Mouse (Mus musculus) forebrain, embryonic 15.5 days (tissue): ENCODE results near the gene Caln1. TPM values are rescaled to one million over a fixed set of nuclear protein-coding genes. Genes with fewer than 3 reads are reported as not detected.
A peak's percentile ranks its signal among the peaks of the same experiment; 100 is the strongest.

Source experiments
- ATAC-seq: fragments of 200-750 bp; cut with Nextera tagmentation; replicated peaks from 2 replicates; pipeline ENCODE4 v1.8.0; 2017; ENCODE audit warnings: mild to moderate bottlenecking, moderate TSS enrichment, moderate library complexity
- H3K27ac ChIP-seq: fragments of 300-500 bp; sonication (generic); replicated peaks from 2 replicates; pipeline ENCODE4 v1.5.1; 2015; ENCODE audit warnings: mild to moderate bottlenecking, inconsistent platforms
- H3K27me3 ChIP-seq: fragments of 300-500 bp; sonication (generic); 2 replicates; pipeline ENCODE4 v1.6.1; 2015; ENCODE audit warnings: inconsistent platforms
- H3K36me3 ChIP-seq: fragments of 300-500 bp; sonication (generic); 2 replicates; pipeline ENCODE4 v1.6.1; 2015; ENCODE audit warnings: mild to moderate bottlenecking, inconsistent platforms
- H3K4me1 ChIP-seq: fragments of 300-500 bp; sonication (generic); 2 replicates; pipeline ENCODE4 v1.6.1; 2015; ENCODE audit warnings: inconsistent platforms
- H3K4me2 ChIP-seq: fragments of 300-500 bp; sonication (generic); replicated peaks from 2 replicates; pipeline ENCODE4 v1.6.1; 2015; ENCODE audit warnings: mild to moderate bottlenecking, inconsistent platforms
- H3K4me3 ChIP-seq: fragments of 300-500 bp; sonication (generic); 2 replicates; pipeline ENCODE4 v1.5.1; 2015; ENCODE audit warnings: mild to moderate bottlenecking, inconsistent platforms
- H3K9ac ChIP-seq: fragments of 300-500 bp; sonication (generic); replicated peaks from 2 replicates; pipeline ENCODE4 v1.6.1; 2015; ENCODE audit warnings: mild to moderate bottlenecking, inconsistent platforms
- H3K9me3 ChIP-seq: fragments of 300-500 bp; sonication (generic); 2 replicates; pipeline ENCODE4 v1.6.1; 2016; ENCODE audit warnings: inconsistent platforms
- WGBS: fragments of 180-500 bp; shearing (Covaris S2); methylation state at CpG from one replicate; pipeline ENCODE4 v1.1.7; 2015; ENCODE audit warnings: mixed read lengths; 5-methylcytosine and 5-hydroxymethylcytosine counted together
- polyA plus RNA-seq: library from polyadenylated mRNA; unstranded; fragments of >200 nt; fragmentation: Nextera tagmentation; extraction: Ambion mirVana; gene quantifications from 2 replicates; pipeline ENCODE4 v1.2.1, GENCODE M21; 2015

Caln1 gene
- 17.5 and 17.6 TPM in 2 replicates for polyA plus RNA-seq

DNA sequence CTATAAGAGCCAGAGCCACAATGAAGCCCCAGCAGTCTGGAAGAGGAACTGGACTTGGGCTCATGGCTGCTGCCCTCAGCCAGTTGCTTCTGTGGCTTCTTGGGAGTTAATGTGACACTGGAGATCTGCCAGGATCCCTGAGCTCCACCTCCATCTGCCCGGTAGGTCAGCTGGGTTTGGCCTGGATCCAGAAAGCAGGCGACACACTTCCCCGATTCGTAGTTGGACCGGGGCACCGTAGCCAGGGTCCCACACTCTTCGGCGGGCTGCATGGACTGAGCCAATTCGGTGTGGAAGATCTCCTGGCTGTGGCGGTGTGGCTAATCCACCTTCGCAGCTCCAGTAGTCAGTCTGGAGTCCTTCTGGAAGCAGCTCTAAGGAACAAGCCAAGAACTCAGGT is at the start of gene Caln1:
TSS of gene Caln1 (plus strand) at position 219 of the 400 bp plus-strand sequence.
- H3K9me3 ChIP-seq: no peaks in the 10 kb centered on the region
- no peak for ATAC-seq
- no peak within 1 kb of the TSS for H3K4me2 ChIP-seq
- no peak within 1 kb of the TSS for H3K4me3 ChIP-seq
- H3K9ac ChIP-seq: no peak within 1 kb of the TSS
- H3K4me1 ChIP-seq: no peaks in the 10 kb centered on the region
- no peak within 1 kb of the TSS for H3K27ac ChIP-seq
- H3K36me3 ChIP-seq: no peaks in the 10 kb centered on the region
- no peaks in the 10 kb centered on the region for H3K27me3 ChIP-seq
- 63% methylated on average over 11 of the region's 11 CpGs for WGBS

DNA sequence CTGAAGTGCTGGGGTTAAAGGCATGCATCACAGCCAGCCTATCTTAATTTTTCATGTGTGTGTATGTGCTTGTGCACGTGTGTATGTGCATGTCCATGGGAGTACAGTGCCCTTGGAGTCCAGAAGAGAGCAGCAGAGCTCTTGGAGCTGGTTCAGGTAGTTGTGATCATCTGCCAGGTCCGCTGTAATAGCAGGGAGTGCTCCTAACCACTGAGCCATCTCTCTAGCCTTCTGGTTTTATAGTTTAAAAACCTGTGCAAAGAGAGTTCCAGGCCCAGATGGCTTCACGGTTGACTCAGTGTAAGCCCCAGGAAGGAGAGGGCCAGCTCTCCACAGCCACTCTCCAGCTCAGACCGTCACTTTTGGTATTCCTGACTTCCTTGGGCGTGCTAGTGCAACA is 49.5 kb upstream of the Caln1 start:
- WGBS: 88% methylated on average over 5 of the region's 5 CpGs
- peaks cover 9% of the 10 kb centered on the region for H3K4me1 ChIP-seq
- H3K36me3 ChIP-seq: peaks cover 12% of the 10 kb centered on the region
- H3K9me3 ChIP-seq: no peaks in the 10 kb centered on the region
- no peak overlapping the region for H3K4me3 ChIP-seq
- no peak for ATAC-seq
- H3K4me2 ChIP-seq: no peak overlapping the region
- no peaks in the 10 kb centered on the region for H3K27me3 ChIP-seq
- no peak overlapping the region for H3K27ac ChIP-seq
- H3K9ac ChIP-seq: no peak overlapping the region

GRCm38 (mm10) chr5:130320485-130320884 is 48.8 kb upstream of the Caln1 start:
- no peak overlapping the region for H3K27ac ChIP-seq
- peaks cover 14% of the 10 kb centered on the region for H3K36me3 ChIP-seq
- WGBS: 91% methylated on average over 3 of the region's 3 CpGs
- H3K9me3 ChIP-seq: no peaks in the 10 kb centered on the region
- H3K4me1 ChIP-seq: peaks cover 9% of the 10 kb centered on the region
- H3K9ac ChIP-seq: no peak overlapping the region
- no peak overlapping the region for H3K4me2 ChIP-seq
- H3K27me3 ChIP-seq: no peaks in the 10 kb centered on the region
- no peak overlapping the region for H3K4me3 ChIP-seq
- no peak for ATAC-seq

- H3K27ac ChIP-seq: no peak overlapping the region
- no peak overlapping the region for H3K4me3 ChIP-seq
- ATAC-seq: no peak
- H3K4me1 ChIP-seq: peaks cover 9% of the 10 kb centered on the region
- no peak overlapping the region for H3K9ac ChIP-seq
- H3K9me3 ChIP-seq: no peaks in the 10 kb centered on the region
- WGBS: 97% methylated on average over 8 of the region's 8 CpGs
- no peak overlapping the region for H3K4me2 ChIP-seq
- H3K27me3 ChIP-seq: no peaks in the 10 kb centered on the region
- H3K36me3 ChIP-seq: peaks cover 12% of the 10 kb centered on the region; the same call in 1 of the 2 replicates
Observed at GRCm38 (mm10) chr5:130325486-130325885, 43.8 kb upstream of the Caln1 start.

DNA sequence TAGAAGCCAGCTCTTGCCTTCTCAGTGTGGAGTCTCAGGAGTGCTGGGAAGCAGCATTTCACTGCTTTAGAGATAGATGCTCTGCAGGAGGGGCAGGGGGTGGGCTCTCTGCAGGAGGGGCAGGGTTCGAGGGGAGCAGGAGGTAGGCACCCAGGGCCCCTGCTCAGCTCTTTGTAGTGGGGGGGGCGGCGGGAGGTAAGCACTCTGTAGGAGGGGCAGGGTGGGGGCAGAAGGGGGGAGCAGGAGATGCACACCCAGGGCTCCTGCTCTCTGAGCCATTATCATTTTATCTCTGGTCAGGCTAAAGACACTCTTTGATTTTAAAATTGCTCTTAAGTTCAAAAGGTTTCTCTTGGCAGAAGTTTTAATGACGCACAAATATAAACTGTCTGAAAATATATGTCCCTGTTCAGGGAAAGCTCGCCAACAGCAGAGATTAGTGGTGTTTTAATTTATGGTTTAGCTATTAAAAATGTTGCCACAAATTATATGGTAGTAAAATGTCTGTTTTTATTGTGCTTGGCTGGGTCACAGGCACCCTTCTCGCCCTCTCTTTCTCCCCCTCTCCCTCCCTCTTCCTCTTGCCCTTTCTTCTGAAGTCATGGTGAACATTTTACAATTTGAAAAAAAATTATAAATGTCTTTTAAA is 41.5 kb upstream of the Caln1 start:
- no peak overlapping the region for H3K27ac ChIP-seq
- no peaks in the 10 kb centered on the region for H3K9me3 ChIP-seq
- H3K4me1 ChIP-seq: peaks cover 17% of the 10 kb centered on the region
- peaks cover 12% of the 10 kb centered on the region; the same call in 1 of the 2 replicates for H3K36me3 ChIP-seq
- H3K27me3 ChIP-seq: no peaks in the 10 kb centered on the region
- H3K4me2 ChIP-seq: no peak overlapping the region
- no peak for ATAC-seq
- 80% methylated on average over 6 of the region's 6 CpGs for WGBS
- no peak overlapping the region for H3K4me3 ChIP-seq
- no peak overlapping the region for H3K9ac ChIP-seq

GRCm38 (mm10) chr5:130328366-130328765 is 40.9 kb upstream of the Caln1 start:
- no peaks in the 10 kb centered on the region for H3K9me3 ChIP-seq
- peaks cover 13% of the 10 kb centered on the region for H3K4me1 ChIP-seq
- no peak overlapping the region for H3K9ac ChIP-seq
- no peaks in the 10 kb centered on the region for H3K27me3 ChIP-seq
- no peak overlapping the region for H3K4me3 ChIP-seq
- peaks cover 12% of the 10 kb centered on the region; the same call in 1 of the 2 replicates for H3K36me3 ChIP-seq
- no peak for ATAC-seq
- WGBS: 86% methylated on average over 9 of the region's 9 CpGs
- no peak overlapping the region for H3K4me2 ChIP-seq
- no peak overlapping the region for H3K27ac ChIP-seq

- H3K4me3 ChIP-seq: no peak overlapping the region
- no peak overlapping the region for H3K27ac ChIP-seq
- H3K4me2 ChIP-seq: no peak overlapping the region
- H3K4me1 ChIP-seq: peaks cover 13% of the 10 kb centered on the region
- H3K36me3 ChIP-seq: peaks cover 7% of the 10 kb centered on the region; the same call in 1 of the 2 replicates
- no peaks in the 10 kb centered on the region for H3K9me3 ChIP-seq
- no peak for ATAC-seq
- no peaks in the 10 kb centered on the region for H3K27me3 ChIP-seq
- H3K9ac ChIP-seq: no peak overlapping the region
- WGBS: 83% methylated on average over 2 of the region's 2 CpGs
Observed at GRCm38 (mm10) chr5:130329889-130330288, 39.4 kb upstream of the Caln1 start.

DNA sequence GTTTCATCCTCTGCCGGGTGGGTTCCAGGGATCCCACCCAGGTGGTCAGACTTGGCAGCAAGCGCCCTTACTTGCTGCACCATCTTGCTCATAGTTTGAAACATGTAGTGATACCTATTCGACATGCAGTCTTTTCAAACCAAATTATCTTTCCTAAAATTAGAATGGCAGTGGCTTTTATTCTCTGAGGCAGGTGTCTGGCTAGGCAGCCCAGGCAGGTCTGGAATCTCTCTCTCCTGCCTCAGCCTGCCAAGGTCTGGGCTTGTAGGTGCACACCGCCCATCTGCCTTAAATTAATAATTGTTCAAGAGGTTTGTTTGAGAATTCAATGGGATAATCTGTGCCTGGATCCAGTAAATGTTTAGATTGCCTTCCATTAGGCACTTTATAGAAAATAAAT is 38.5 kb upstream of the Caln1 start:
- 54% methylated on average over 4 of the region's 4 CpGs for WGBS

DNA sequence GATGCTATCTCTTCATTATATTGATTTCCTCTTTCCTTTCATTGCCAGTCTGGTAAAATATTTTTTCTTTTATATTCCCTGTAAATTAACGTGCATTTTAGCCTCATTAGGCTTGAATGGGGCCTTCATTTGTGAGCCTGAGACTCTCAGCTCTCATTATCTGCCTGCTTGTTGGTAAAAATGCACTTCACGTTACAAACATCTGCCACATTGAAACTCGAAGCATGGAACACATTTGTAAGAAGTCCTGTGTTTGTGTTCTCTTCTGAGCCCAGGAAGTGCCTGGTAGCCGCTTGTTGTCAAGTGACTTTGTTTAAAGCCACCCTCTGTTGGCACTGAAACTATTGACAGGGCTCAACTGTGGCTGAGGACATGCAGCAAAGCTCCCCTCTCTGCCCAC is 38.0 kb upstream of the Caln1 start:
- peaks cover 11% of the 10 kb centered on the region for H3K36me3 ChIP-seq
- no peak overlapping the region for H3K4me3 ChIP-seq
- H3K4me1 ChIP-seq: peaks cover 13% of the 10 kb centered on the region
- no peak overlapping the region for H3K4me2 ChIP-seq
- peak overlapping the region; percentile 71 for H3K27ac ChIP-seq
- H3K9me3 ChIP-seq: no peaks in the 10 kb centered on the region
- 0 out of 2 replicates have a peak, but pooled peaks have one; percentile 23 for ATAC-seq
- 14% methylated on average over 4 of the region's 4 CpGs for WGBS
- H3K27me3 ChIP-seq: no peaks in the 10 kb centered on the region
- no peak overlapping the region for H3K9ac ChIP-seq

More for the DNA sequence above, 38.5 kb upstream of the Caln1 start:
- Histone ChIP-seq H3K4me2 (no peak overlapping the region), H3K36me3 (peaks cover 11% of the 10 kb centered on the region), H3K4me3 (no peak overlapping the region), H3K27ac (peak overlapping the region; percentile 71), H3K9ac (no peak overlapping the region), H3K9me3 (no peaks in the 10 kb centered on the region), H3K27me3 (no peaks in the 10 kb centered on the region), H3K4me1 (peaks cover 13% of the 10 kb centered on the region)
- no peak for ATAC-seq

DNA sequence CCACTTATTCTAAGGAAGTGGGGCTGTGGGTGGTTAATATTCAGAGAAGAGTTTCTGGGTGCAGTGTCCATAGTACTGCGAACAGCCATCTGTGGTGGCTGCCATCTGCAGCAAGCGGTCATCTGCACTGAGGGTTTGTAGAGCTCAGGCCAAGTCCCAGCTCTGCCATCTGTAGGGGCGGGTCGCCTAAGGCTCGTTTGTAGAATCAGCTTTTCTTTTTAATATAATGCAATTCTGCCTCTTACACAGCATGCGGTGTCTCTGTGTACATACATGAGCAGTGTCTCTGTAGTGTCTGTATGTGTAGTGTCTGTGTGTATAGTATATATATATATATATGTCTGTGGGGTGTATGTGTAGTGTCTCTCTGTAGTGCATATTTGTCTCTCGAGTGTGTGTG is 35.7 kb upstream of the Caln1 start:
- no peaks in the 10 kb centered on the region for H3K27me3 ChIP-seq
- H3K9ac ChIP-seq: no peak overlapping the region
- 65% methylated on average over 7 of the region's 7 CpGs for WGBS
- H3K4me2 ChIP-seq: no peak overlapping the region
- peak; percentile 23; the same call in 1 of the 2 replicates for ATAC-seq
- no peaks in the 10 kb centered on the region for H3K9me3 ChIP-seq
- no peak overlapping the region for H3K4me3 ChIP-seq
- H3K36me3 ChIP-seq: peaks cover 11% of the 10 kb centered on the region
- H3K27ac ChIP-seq: no peak overlapping the region
- peaks cover 13% of the 10 kb centered on the region for H3K4me1 ChIP-seq

GRCm38 (mm10) chr5:130333971-130334370 is 35.3 kb upstream of the Caln1 start:
- Histone ChIP-seq H3K4me3 (no peak overlapping the region), H3K4me1 (peaks cover 13% of the 10 kb centered on the region), H3K4me2 (no peak overlapping the region), H3K27ac (no peak overlapping the region), H3K36me3 (peaks cover 11% of the 10 kb centered on the region), H3K9ac (no peak overlapping the region), H3K27me3 (no peaks in the 10 kb centered on the region), H3K9me3 (no peaks in the 10 kb centered on the region)
- WGBS: 87% methylated on average over 11 of the region's 11 CpGs
- ATAC-seq: no peak

DNA sequence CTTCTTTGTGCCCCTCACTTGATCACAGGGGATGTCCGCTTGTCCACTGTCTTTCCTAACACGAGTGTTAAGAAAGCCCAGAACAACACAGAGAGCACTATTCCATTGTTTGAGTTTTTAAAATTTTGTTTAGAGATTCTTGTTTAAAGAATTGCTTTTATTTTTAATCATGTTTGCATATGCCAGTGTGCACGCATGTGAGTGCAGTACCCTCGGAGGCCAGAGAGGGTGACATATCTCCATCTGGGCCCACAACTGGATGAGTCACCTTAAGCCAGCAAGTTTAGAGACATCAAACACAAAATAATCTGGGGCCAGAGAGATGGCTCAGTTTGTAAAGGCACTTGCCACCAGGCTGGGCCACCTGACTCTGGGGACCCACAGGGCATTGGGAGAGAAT is 33.8 kb upstream of the Caln1 start:
- WGBS: 96% methylated on average over 4 of the region's 4 CpGs
- H3K9me3 ChIP-seq: no peaks in the 10 kb centered on the region
- H3K4me1 ChIP-seq: peaks cover 13% of the 10 kb centered on the region

DNA sequence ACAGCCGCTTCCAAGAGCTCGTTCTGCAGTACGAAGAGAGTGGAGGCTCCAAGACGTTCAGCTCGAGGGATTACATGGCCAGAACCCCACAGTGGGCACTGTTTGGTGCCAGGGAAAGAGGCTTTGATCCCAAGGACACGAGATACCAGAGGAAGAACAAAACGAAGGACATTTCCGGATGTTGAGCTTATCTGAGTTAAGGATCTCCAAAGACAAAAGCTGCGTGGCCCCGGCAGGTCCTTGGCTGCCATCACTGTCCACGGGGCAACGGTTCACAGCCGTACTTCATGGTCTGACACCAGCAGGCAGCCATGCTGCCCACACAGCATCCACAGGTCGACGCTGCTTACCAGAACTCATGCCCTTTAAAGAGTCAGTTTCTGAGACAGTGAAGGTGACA is 28.6 kb upstream of the Caln1 start:
- no peak overlapping the region for H3K4me3 ChIP-seq
- 95% methylated on average over 15 of the region's 15 CpGs for WGBS
- H3K36me3 ChIP-seq: peaks cover 12% of the 10 kb centered on the region
- ATAC-seq: no peak
- H3K27me3 ChIP-seq: no peaks in the 10 kb centered on the region
- H3K27ac ChIP-seq: no peak overlapping the region
- H3K9ac ChIP-seq: no peak overlapping the region
- H3K4me1 ChIP-seq: no peaks in the 10 kb centered on the region
- H3K4me2 ChIP-seq: no peak overlapping the region
- no peaks in the 10 kb centered on the region for H3K9me3 ChIP-seq

More for the DNA sequence above, 33.8 kb upstream of the Caln1 start:
- Histone ChIP-seq H3K36me3 (peaks cover 11% of the 10 kb centered on the region), H3K4me3 (no peak overlapping the region), H3K27me3 (no peaks in the 10 kb centered on the region), H3K4me2 (no peak overlapping the region), H3K27ac (no peak overlapping the region), H3K9ac (no peak overlapping the region)
- no peak for ATAC-seq
